Mouse (Mus musculus) gastrocnemius, postnatal 14 days (tissue): ENCODE results near the gene Pxmp4. TPM values are rescaled to one million over a fixed set of nuclear protein-coding genes. Genes with fewer than 3 reads are reported as not detected.

ENCODE experiments used
- DNase-seq: peaks from one replicate; pipeline ENCODE4 v3.0.0; 2021; ENCODE audit warnings: mixed read lengths
- intact Hi-C: fragments of 180-260 bp; cut with DNase I; formaldehyde crosslinking; loops from one replicate; pipeline ENCODE4 v1.15.1; 2025; ENCODE audit warnings: low total_unique reads
- total RNA-seq, 2 experiments: library from RNA; stranded (reverse); gene quantifications; 2 replicates each; pipeline ENCODE4 v1.2.3; 2021

Gene Pxmp4
- total RNA-seq, 2 experiments from 2014 or later = 14.1 to 14.9 TPM

- DNase-seq = no peak
- intact Hi-C loops = no loop called here
Measured at GRCm38 (mm10) chr2:154581421-154581820, 22.1 kb downstream of the Pxmp4 start.

GRCm38 (mm10) chr2:154580586-154580985 lies 22.9 kb downstream of the Pxmp4 start:
- intact Hi-C loops = no loop called here
- peak; percentile 73 for DNase-seq

- intact Hi-C loops = no loop called here
- DNase-seq = no peak
Measured at GRCm38 (mm10) chr2:154577744-154578067, 25.8 kb downstream of the Pxmp4 start.

- no peak for DNase-seq
- intact Hi-C loops = no loop called here
Measured at GRCm38 (mm10) chr2:154576876-154577743, 26.4 kb downstream of the Pxmp4 start.

GRCm38 (mm10) chr2:154574271-154574670 lies 29.2 kb downstream of the Pxmp4 start:
- no peak for DNase-seq

GRCm38 (mm10) chr2:154572996-154573395 lies 30.5 kb downstream of the Pxmp4 start:
- DNase-seq = no peak
- intact Hi-C loops = no loop called here

More at GRCm38 (mm10) chr2:154574271-154574670, 29.2 kb downstream of the Pxmp4 start:
- intact Hi-C loops = no loop called here

GRCm38 (mm10) chr2:154571976-154572375 lies 31.5 kb downstream of the Pxmp4 start:
- DNase-seq = no peak
- intact Hi-C loops = no loop called here

GRCm38 (mm10) chr2:154571266-154571665 lies 32.2 kb downstream of the Pxmp4 start:
- DNase-seq = no peak
- intact Hi-C loops = no loop called here

- intact Hi-C loops = no loop called here
Measured at GRCm38 (mm10) chr2:154570666-154571065, 32.8 kb downstream of the Pxmp4 start.

GRCm38 (mm10) chr2:154569836-154570286 lies 33.6 kb downstream of the Pxmp4 start, which contains the start of gene E2f1:
E2f1 (minus strand) TSS chr2:154569892.
- DNase-seq = peak; percentile 98
- intact Hi-C loops = no loop called here

More at GRCm38 (mm10) chr2:154570666-154571065, 32.8 kb downstream of the Pxmp4 start:
- DNase-seq = no peak

- DNase-seq = peak; percentile 76
- intact Hi-C loops = no loop called here
Measured at GRCm38 (mm10) chr2:154569071-154569748, 34.3 kb downstream of the Pxmp4 start.

GRCm38 (mm10) chr2:154568329-154569070 lies 35.0 kb downstream of the Pxmp4 start:
- intact Hi-C loops = no loop called here

GRCm38 (mm10) chr2:154567766-154568165 lies 35.7 kb downstream of the Pxmp4 start:
- intact Hi-C loops = no loop called here

More at GRCm38 (mm10) chr2:154568329-154569070, 35.0 kb downstream of the Pxmp4 start:
- DNase-seq = peak; percentile 41

GRCm38 (mm10) chr2:154566641-154567040 lies 36.9 kb downstream of the Pxmp4 start:
- intact Hi-C loops = no loop called here
- no peak for DNase-seq

More at GRCm38 (mm10) chr2:154567766-154568165, 35.7 kb downstream of the Pxmp4 start:
- no peak for DNase-seq

GRCm38 (mm10) chr2:154565562-154565961 lies 37.9 kb downstream of the Pxmp4 start:
- intact Hi-C loops = no loop called here
- no peak for DNase-seq

GRCm38 (mm10) chr2:154563612-154564170 lies 39.8 kb downstream of the Pxmp4 start:
- no peak for DNase-seq
- intact Hi-C loops = no loop called here

GRCm38 (mm10) chr2:154558264-154559039 lies 45.1 kb downstream of the Pxmp4 start, which contains the start of gene Necab3:
Necab3 (minus strand) TSS chr2:154558890.
- peak; percentile 47 for DNase-seq
- intact Hi-C loops = no loop called here

GRCm38 (mm10) chr2:154557184-154557832 lies 46.2 kb downstream of the Pxmp4 start:
- intact Hi-C loops = no loop called here

More at GRCm38 (mm10) chr2:154557184-154557832, 46.2 kb downstream of the Pxmp4 start:
- DNase-seq = no peak
